Mouse (Mus musculus): Measurements from ENCODE around the gene Shank1.

DNA sequence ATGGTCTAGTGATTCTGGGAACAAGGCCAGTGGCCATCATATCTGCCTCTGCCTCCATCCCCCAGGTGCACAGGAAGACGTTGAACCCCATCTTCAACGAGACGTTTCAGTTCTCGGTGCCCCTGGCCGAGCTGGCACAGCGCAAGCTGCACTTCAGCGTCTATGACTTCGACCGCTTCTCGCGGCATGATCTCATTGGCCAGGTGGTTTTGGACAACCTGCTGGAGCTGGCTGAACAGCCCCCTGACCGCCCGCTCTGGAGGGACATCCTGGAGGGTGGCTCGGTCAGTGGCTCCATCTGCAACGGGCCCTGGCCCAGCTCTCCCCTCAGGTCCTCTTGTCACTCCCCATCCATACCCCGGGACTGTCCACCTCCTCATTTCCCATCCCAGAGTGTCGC lies 83.2 kb downstream of the Shank1 start:
- TF ChIP-seq CTCF (IDR thresholded peaks at IDR 0.05; ENCODE audit: control insufficient read depth, insufficient read depth, insufficient replicate concordance, low read depth, low read length) (no peak), POLR2A (IDR thresholded peaks at IDR 0.05; ENCODE audit: control insufficient read depth, low read depth, low read length) (no peak)

Data from testis, adult 2 months (tissue).